32 mouse cellular contexts compared by ENCODE assay signal in the genomic region with DNA sequence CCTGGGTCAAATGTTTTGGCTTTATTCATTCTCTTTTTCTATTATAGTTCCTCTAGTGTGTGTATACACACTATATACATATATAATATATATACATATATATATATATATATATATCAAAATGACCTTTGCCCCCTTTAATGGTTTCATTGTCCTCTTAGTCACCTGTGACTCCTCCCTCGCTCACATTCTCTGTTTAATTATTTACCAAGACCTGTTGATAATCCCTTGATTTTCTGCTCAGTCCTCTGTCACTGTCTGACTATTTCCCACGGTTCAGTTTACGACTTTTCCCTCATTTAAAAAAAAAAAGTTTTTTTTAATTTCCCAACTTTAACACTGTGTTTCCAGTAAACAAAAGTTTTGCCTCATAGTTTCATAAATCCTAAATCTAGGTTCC. TPM values are rescaled to one million over a fixed set of nuclear protein-coding genes. Genes with fewer than 3 reads are reported as not detected.
DNase-seq lines count a peak whose midpoint lies in the region; ATAC-seq and TF ChIP-seq lines count a peak whose summit lies in the region.
"Had no signal": no experiment of that assay in that cellular context is flagged by ENCODE, and none has a peak within 500 bp of the region (broad histone marks: within the 10 kb centered on the region; RNA-seq: fewer than 3 reads in every experiment).

No protein-coding gene starts in this region.

- no peak overlapping the region for H3K4me3 ChIP-seq in kidney, adult 2 months (ENCODE audit: insufficient read depth, low read depth, low read length)
- H3K4me3 ChIP-seq in neural tube, embryonic 13.5 days = no peak overlapping the region
- peak overlapping the region; percentile 97; the same call in 1 of the 2 replicates for H3K4me3 ChIP-seq in intestine, postnatal 0 days (ENCODE audit: low read depth, low read length)

- H3K9me3 ChIP-seq in neural tube, embryonic 13.5 days = no peaks in the 10 kb centered on the region
- no peaks in the 10 kb centered on the region for H3K9me3 ChIP-seq in intestine, postnatal 0 days (ENCODE audit: control insufficient read depth)
- H3K9me3 ChIP-seq: forebrain, embryonic 13.5 days; hindbrain, embryonic 10.5 days; limb, embryonic 10.5 days; limb, embryonic 15.5 days had no signal

- peaks cover 2% of the 10 kb centered on the region; the same call in 1 of the 2 replicates for H3K4me1 ChIP-seq in kidney, adult 2 months (ENCODE audit: control insufficient read depth, insufficient read depth, low read length)
- peaks cover 30% of the 10 kb centered on the region for H3K4me1 ChIP-seq in neural tube, embryonic 13.5 days (replicated peaks)
- no peaks in the 10 kb centered on the region; the same call in 1 of the 2 replicates for H3K4me1 ChIP-seq in intestine, postnatal 0 days (replicated peaks; ENCODE audit: control insufficient read depth, insufficient read depth, low read length)

- no peaks in the 10 kb centered on the region for H3K27me3 ChIP-seq in kidney, adult 2 months (replicated peaks; ENCODE audit: control insufficient read depth, insufficient read depth, low read length)
- no peaks in the 10 kb centered on the region for H3K27me3 ChIP-seq in neural tube, embryonic 13.5 days
- H3K27me3 ChIP-seq in intestine, postnatal 0 days (replicated peaks; ENCODE audit: control insufficient read depth, insufficient read depth, low read length) = no peaks in the 10 kb centered on the region
- H3K27me3 ChIP-seq: forebrain, embryonic 13.5 days; limb, embryonic 15.5 days had no signal

- 44% methylated on average over 3 of the region's 3 CpGs for WGBS in kidney, adult 2 months
- 35% methylated on average over 3 of the region's 3 CpGs for WGBS in neural tube, embryonic 13.5 days
- WGBS in intestine, postnatal 0 days = 33% methylated on average over 3 of the region's 3 CpGs

- H3K36me3 ChIP-seq in kidney, adult 2 months (ENCODE audit: control insufficient read depth, insufficient read depth, low read length) = no peaks in the 10 kb centered on the region
- no peaks in the 10 kb centered on the region for H3K36me3 ChIP-seq in neural tube, embryonic 13.5 days
- no peaks in the 10 kb centered on the region for H3K36me3 ChIP-seq in intestine, postnatal 0 days (ENCODE audit: control insufficient read depth, insufficient read depth)
- H3K36me3 ChIP-seq: hindbrain, embryonic 10.5 days; limb, embryonic 10.5 days; limb, embryonic 15.5 days had no signal

- no peak for TF ChIP-seq POLR2A in kidney, adult 2 months (IDR thresholded peaks at IDR 0.05; ENCODE audit: low read depth, low read length)

- peak overlapping the region; percentile 73; the same call in 1 of the 2 replicates for H3K4me2 ChIP-seq in neural tube, embryonic 13.5 days
- H3K4me2 ChIP-seq in intestine, postnatal 0 days (replicated peaks; ENCODE audit: low read depth) = peak overlapping the region; percentile 74

- no peak for ATAC-seq in neural tube, embryonic 13.5 days (ENCODE audit: low read depth)
- ATAC-seq in intestine, postnatal 0 days = peak; percentile 60
- ATAC-seq: CD4-positive, CD25-positive, alpha-beta regulatory T cell, adult 4 months; forebrain, embryonic 13.5 days; midbrain, embryonic 16.5 days had no signal

- peak; percentile 21 for DNase-seq in kidney, adult 2 months
- no peak for DNase-seq in kidney, postnatal 10 days
- no peak for DNase-seq in neural tube, embryonic 10.5 days (ENCODE audit: extremely low spot score, low spot score)
- DNase-seq in Muller cell, postnatal 12 days (ENCODE audit: inconsistent ontology term) = no peak
- no peak for DNase-seq in embryo, embryonic 10.5 days (ENCODE audit: low spot score)
- DNase-seq: adrenal gland, adult 8-10 months; gastrocnemius, postnatal 14 days; layer of hippocampus, postnatal 36 days; lung, postnatal 36 days; right cerebral cortex, postnatal 25 days; spleen, adult 18-20 months; thymus, postnatal 4 days had no signal

- no peak for TF ChIP-seq CTCF in kidney, adult 2 months (conservative IDR thresholded peaks at IDR 0.05; ENCODE audit: insufficient read depth, insufficient read length, low read depth, low read length)
- TF ChIP-seq CTCF in intestine, postnatal 0 days (IDR thresholded peaks at IDR 0.05; ENCODE audit: low read depth) = no peak

- no peak overlapping the region for H3K9ac ChIP-seq in neural tube, embryonic 13.5 days
- no peak overlapping the region for H3K9ac ChIP-seq in intestine, postnatal 0 days (ENCODE audit: low read depth, low read length)
- H3K9ac ChIP-seq: limb, embryonic 15.5 days had no signal

- no peak overlapping the region for H3K27ac ChIP-seq in kidney, adult 2 months (ENCODE audit: insufficient read depth, low read depth, low read length)
- no peak overlapping the region for H3K27ac ChIP-seq in neural tube, embryonic 13.5 days (replicated peaks)
- peak overlapping the region; percentile 99; the same call in 1 of the 2 replicates for H3K27ac ChIP-seq in intestine, postnatal 0 days (ENCODE audit: low read depth, low read length)
- H3K27ac ChIP-seq: limb, embryonic 10.5 days; limb, embryonic 15.5 days had no signal

RNA-seq across cellular contexts. Expression of a gene that starts 1.7 kb away (rescaled TPM):
- 13.9 and 14.4 TPM in 2 replicates for polyA plus RNA-seq in kidney, adult 2 months (2012; rRNA removed)
- 13.0 and 13.6 TPM in 2 replicates for polyA plus RNA-seq in neural tube, embryonic 13.5 days (2015; fragmentation: Nextera tagmentation; extraction: Ambion mirVana)
- 8.2 and 10.5 TPM in 2 replicates for polyA plus RNA-seq in intestine, postnatal 0 days (2015; fragmentation: Nextera tagmentation; extraction: Ambion mirVana)

RNA-seq across cellular contexts. Expression of a gene that starts 24.7 kb away (rescaled TPM):
- polyA plus RNA-seq in kidney, adult 2 months (2012; rRNA removed) = 0.08 TPM in 1 of 2 replicates, not detected in the other
- polyA plus RNA-seq in neural tube, embryonic 13.5 days (2015; fragmentation: Nextera tagmentation; extraction: Ambion mirVana) = not detected in 2 replicates
- not detected in 2 replicates for polyA plus RNA-seq in intestine, postnatal 0 days (2015; fragmentation: Nextera tagmentation; extraction: Ambion mirVana)
- polyA plus RNA-seq: CD4-positive, CD25-positive, alpha-beta regulatory T cell, adult 4 months; cerebellum, adult 2 months; cortical plate, adult 2 months; embryonic facial prominence, embryonic 11.5 days; forebrain, embryonic 13.5 days; heart, embryonic 14.5 days; hindbrain, embryonic 10.5 days; kidney, embryonic 14.5 days; large intestine, adult 2 months; limb, embryonic 10.5 days; limb, embryonic 15.5 days; liver, embryonic 16.5 days; lung, embryonic 16.5 days; midbrain, embryonic 11.5 days; midbrain, embryonic 16.5 days; neural tube, embryonic 14.5 days; thymus, postnatal 0 days had no signal

RNA-seq across cellular contexts. Expression of a gene that starts 57.3 kb away (rescaled TPM):
- not detected in 2 replicates for polyA plus RNA-seq in kidney, adult 2 months (2012; rRNA removed)
- polyA plus RNA-seq in neural tube, embryonic 13.5 days (2015; fragmentation: Nextera tagmentation; extraction: Ambion mirVana) = 1.5 TPM in 2 replicates
- 5.8 and 7.3 TPM in 2 replicates for polyA plus RNA-seq in intestine, postnatal 0 days (2015; fragmentation: Nextera tagmentation; extraction: Ambion mirVana)
- polyA plus RNA-seq: CD4-positive, CD25-positive, alpha-beta regulatory T cell, adult 4 months; cerebellum, adult 2 months; cortical plate, adult 2 months; forebrain, embryonic 13.5 days; heart, embryonic 14.5 days; liver, embryonic 16.5 days; midbrain, embryonic 16.5 days; testis, adult 2 months; thymus, postnatal 0 days had no signal
